ENCODE assay signal across 8 mouse cellular contexts in genomic region chr2:118543893-118544799, GRCm38 (mm10). TPM values are rescaled to one million over a fixed set of nuclear protein-coding genes. Genes with fewer than 3 reads are reported as not detected.
DNase-seq lines count a peak whose midpoint lies in the region; ATAC-seq lines count a peak whose summit lies in the region.

No protein-coding gene starts in this region.

- intact Hi-C loops in left cerebral cortex, postnatal 25 days (cut with DNase I), result no loop called here

- peak; percentile 32 for ATAC-seq in common myeloid progenitor, adult 5-6 weeks (replicated peaks; ENCODE audit: low read depth, poor library complexity, severe bottlenecking)
- peak; percentile 32 for ATAC-seq in megakaryocyte progenitor cell, adult 5-6 weeks (replicated peaks; ENCODE audit: poor library complexity)

- peak; percentile 75 for DNase-seq in layer of hippocampus, adult 11-12 months (ENCODE audit: low spot score)
- DNase-seq in layer of hippocampus, adult 9-10 months (ENCODE audit: low spot score), result no peak
- DNase-seq in gastrocnemius, postnatal 10 days, result peak; percentile 84
- DNase-seq in induced T-regulatory cell, adult 2 months (ENCODE audit: low read depth), result peak; percentile 65
- peak; percentile 61 to 63 for DNase-seq in left cerebral cortex, postnatal 25 days (ENCODE audit: low spot score in 2 of 2)
- DNase-seq in skeletal muscle tissue, adult 2 months (ENCODE audit: low read depth, low spot score), result peak; percentile 52

RNA-seq across cellular contexts. Expression of gene Bmf, which starts 5.3 kb away (rescaled TPM):
- total RNA-seq in common myeloid progenitor, adult 5-6 weeks (2017), result 0.37 and 0.44 TPM in 2 replicates
- 10 to 100 TPM; 14.5 to 15.7 TPM for total RNA-seq in gastrocnemius, postnatal 10 days (2021)
- 1 to 10 TPM; 2.3 to 4.1 TPM for total RNA-seq in left cerebral cortex, postnatal 25 days (2021)
- 0.20 and 0.56 TPM in 2 replicates for total RNA-seq in megakaryocyte progenitor cell, adult 5-6 weeks (2015)
- total RNA-seq in megakaryocyte progenitor cell, adult 5-6 weeks (2017), result 0.51 and 0.71 TPM in 2 replicates

RNA-seq across cellular contexts. Expression of gene Bub1b, which starts 53.9 kb away (rescaled TPM):
- 103 and 106 TPM in 2 replicates for total RNA-seq in common myeloid progenitor, adult 5-6 weeks (2017)
- 10 to 100 TPM in 1 of 2 experiments, 1 to 10 TPM in 1; 9.2 to 15.6 TPM for total RNA-seq in gastrocnemius, postnatal 10 days (2021)
- total RNA-seq in left cerebral cortex, postnatal 25 days (2021), result 1 to 10 TPM; 1.1 to 1.2 TPM
- 38.1 and 42.7 TPM in 2 replicates for total RNA-seq in megakaryocyte progenitor cell, adult 5-6 weeks (2015)
- 123 and 126 TPM in 2 replicates for total RNA-seq in megakaryocyte progenitor cell, adult 5-6 weeks (2017)

Comparison
In these comparisons a context has a peak if more than half of its experiments do, and no peak if none do; other contexts are left out.
1. RNA of gene Bub1b, which starts 53.9 kb away (total RNA-seq): 38.1 to 126 TPM in megakaryocyte progenitor cell, adult 5-6 weeks, 103 to 106 TPM in common myeloid progenitor, adult 5-6 weeks and 9.2 to 15.6 TPM in gastrocnemius, postnatal 10 days; 1.1 to 1.2 TPM in left cerebral cortex, postnatal 25 days; every median in the first group is over 4 times any median in the second.